Mouse (Mus musculus): ENCODE measurements around the gene Nudt9. TPM values are rescaled to one million over a fixed set of nuclear protein-coding genes. Genes with fewer than 3 reads are reported as not detected.
A peak's percentile ranks its signal among the peaks of the same experiment; 100 is the strongest.

The Nudt9 gene
- polyA plus RNA-seq, 1 experiment = not detected

DNA sequence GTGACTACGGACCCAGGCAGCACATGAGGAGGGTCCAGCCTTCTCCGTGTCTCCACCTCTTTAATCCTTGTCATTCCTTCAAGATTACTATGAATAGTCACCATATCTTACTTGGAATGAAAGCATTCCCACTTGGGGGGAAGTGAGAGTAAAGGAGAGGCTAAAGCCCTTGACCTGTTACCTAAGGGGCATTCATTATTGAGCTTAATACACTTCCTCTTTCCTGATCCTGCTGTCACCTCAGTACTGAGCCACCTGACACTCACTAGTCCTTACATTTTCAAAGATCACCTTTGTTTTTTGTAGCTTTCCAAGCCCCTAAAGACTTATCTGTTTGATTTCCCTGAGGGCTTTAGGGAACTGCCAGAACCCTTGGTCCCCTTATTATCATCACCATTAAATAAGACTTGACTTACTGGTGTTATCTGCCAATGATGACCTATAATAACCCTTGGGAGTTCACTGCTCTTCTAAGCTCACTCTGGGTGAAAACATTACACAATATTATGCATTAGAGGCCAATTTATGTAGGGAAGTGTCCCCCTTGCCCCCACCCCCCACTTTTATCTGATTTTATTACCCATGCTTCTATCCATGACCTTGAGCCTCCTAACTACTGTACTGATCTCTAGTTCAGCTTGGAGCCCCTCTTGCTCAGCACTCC, 13.5 kb upstream of the Nudt9 start:
- H3K27ac ChIP-seq (ENCODE audit: insufficient read depth, low read depth, low read length) = no peak overlapping the region
- WGBS = 82% methylated on average over 2 of the region's 2 CpGs
- no peaks in the 10 kb centered on the region for H3K4me1 ChIP-seq (ENCODE audit: control insufficient read depth, insufficient read depth, low read length)
- no peak for TF ChIP-seq POLR2A (IDR thresholded peaks at IDR 0.05; ENCODE audit: insufficient read depth, low read depth, low read length)
- TF ChIP-seq CTCF (IDR thresholded peaks at IDR 0.05; ENCODE audit: insufficient read depth, low read depth, low read length) = no peak
- H3K4me3 ChIP-seq (ENCODE audit: insufficient read depth, low read depth, low read length) = no peak overlapping the region

DNA sequence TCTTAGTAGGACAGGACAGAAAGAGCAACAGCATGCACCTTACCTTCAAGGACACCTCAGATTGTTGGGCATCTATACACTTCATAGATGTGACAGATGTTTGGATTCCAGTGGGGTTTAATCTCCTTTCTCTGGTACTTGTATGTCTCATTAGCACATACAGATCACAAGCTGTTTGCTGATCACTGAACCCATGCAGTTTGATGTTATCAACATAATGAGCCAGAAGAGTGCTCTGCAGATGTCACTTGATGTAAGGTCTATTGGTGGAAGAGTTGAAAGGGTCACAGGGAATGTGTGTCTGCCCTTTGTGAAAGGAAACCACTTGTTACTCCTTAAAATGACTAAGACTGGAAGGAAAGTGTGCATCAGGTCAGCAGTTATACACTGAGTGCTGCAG, 11.0 kb upstream of the Nudt9 start:
- no peak for TF ChIP-seq CTCF (IDR thresholded peaks at IDR 0.05; ENCODE audit: insufficient read depth, low read depth, low read length)
- no peak for TF ChIP-seq POLR2A (IDR thresholded peaks at IDR 0.05; ENCODE audit: insufficient read depth, low read depth, low read length)
- no peaks in the 10 kb centered on the region for H3K4me1 ChIP-seq (ENCODE audit: control insufficient read depth, insufficient read depth, low read length)
- no peak overlapping the region for H3K4me3 ChIP-seq (ENCODE audit: insufficient read depth, low read depth, low read length)
- H3K27ac ChIP-seq (ENCODE audit: insufficient read depth, low read depth, low read length) = no peak overlapping the region

DNA sequence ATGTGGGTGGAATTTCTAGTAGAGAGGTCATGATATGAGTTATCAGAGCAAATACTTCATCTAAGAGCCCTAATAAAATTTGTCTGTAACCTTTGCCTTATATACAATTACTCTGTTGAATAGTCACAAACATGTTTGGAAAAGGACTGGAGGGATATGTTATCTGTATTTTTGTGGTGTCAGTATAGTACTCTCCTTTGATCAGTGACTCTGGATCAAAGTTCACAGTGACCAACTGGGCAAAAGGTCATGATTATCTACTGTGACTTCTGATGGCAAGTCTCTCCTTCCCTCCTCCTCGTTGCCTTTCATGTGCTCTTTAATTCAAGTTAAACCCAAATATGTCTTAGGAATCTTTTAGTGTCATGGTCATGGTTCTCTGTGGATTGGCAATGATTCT, 10.3 kb upstream of the Nudt9 start:
- no peaks in the 10 kb centered on the region for H3K4me1 ChIP-seq (ENCODE audit: control insufficient read depth, insufficient read depth, low read length)
- 60% methylated on average over 1 of the region's 1 CpGs for WGBS
- no peak overlapping the region for H3K4me3 ChIP-seq (ENCODE audit: insufficient read depth, low read depth, low read length)
- no peak overlapping the region for H3K27ac ChIP-seq (ENCODE audit: insufficient read depth, low read depth, low read length)
- TF ChIP-seq POLR2A (IDR thresholded peaks at IDR 0.05; ENCODE audit: insufficient read depth, low read depth, low read length) = no peak
- TF ChIP-seq CTCF (IDR thresholded peaks at IDR 0.05; ENCODE audit: insufficient read depth, low read depth, low read length) = no peak

DNA sequence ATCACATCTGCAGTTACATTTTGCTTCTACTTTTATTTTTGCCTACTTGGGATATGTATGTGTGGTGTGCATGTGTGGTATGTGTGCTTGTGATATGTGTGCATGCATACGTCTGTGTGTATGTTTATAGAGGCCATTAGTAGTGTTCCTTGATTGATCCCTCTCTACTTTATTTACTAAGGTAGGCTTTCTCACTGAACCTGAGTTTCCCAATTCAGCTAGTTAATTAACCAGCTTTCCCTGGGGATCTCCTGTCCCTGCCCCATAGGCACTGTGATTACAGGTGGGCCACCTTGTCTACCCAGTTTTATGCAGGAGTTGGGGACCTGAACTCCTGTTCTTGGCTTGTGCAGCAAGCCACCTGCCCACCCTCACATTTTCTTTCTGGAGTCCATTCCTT, 9.4 kb upstream of the Nudt9 start:
- H3K4me1 ChIP-seq (ENCODE audit: control insufficient read depth, insufficient read depth, low read length) = no peaks in the 10 kb centered on the region
- H3K4me3 ChIP-seq (ENCODE audit: insufficient read depth, low read depth, low read length) = no peak overlapping the region
- TF ChIP-seq CTCF (IDR thresholded peaks at IDR 0.05; ENCODE audit: insufficient read depth, low read depth, low read length) (no peak), POLR2A (IDR thresholded peaks at IDR 0.05; ENCODE audit: insufficient read depth, low read depth, low read length) (no peak)
- WGBS = 94% methylated on average over 1 of the region's 1 CpGs
- H3K27ac ChIP-seq (ENCODE audit: insufficient read depth, low read depth, low read length) = no peak overlapping the region

DNA sequence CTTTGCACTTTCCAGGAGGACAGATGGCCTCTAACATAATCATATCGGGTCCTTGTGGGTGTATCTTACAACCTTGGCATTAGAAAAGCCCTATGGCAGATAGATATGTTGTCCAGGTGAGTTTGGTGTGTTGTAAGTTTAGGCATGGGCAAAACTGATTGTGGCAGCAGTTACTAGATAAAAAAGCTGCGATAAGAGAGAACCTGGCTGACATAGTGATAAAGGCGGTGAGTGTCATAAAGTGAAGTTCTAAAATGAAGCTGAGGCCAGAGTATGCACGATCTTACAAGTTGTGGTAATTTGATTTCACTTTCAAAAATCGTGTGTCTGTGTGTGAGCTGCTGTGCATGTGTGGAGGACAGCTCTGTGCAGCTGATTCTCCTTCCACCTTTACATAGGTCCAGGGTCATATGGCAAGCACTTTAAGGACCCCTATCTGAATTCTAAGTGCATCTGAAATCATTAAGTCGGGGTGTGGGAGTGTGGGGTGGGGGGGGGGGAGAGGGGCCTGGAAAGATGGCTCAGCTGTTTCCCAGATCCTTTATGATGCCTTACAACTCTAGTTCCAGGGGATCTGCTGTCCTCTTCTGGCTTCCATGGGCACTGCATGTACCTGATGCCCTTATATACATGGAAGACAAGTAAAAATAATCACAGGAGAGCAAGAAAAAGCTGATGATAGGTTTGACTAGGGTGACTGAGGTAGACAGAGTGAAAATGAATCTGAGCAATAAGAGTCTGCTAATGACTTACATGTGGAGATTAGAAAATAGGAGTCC, 6.8 kb upstream of the Nudt9 start:
- Histone ChIP-seq H3K4me1 (ENCODE audit: control insufficient read depth, insufficient read depth, low read length) (no peaks in the 10 kb centered on the region), H3K27ac (ENCODE audit: insufficient read depth, low read depth, low read length) (no peak overlapping the region), H3K4me3 (ENCODE audit: insufficient read depth, low read depth, low read length) (no peak overlapping the region)
- TF ChIP-seq POLR2A (IDR thresholded peaks at IDR 0.05; ENCODE audit: insufficient read depth, low read depth, low read length) (no peak), CTCF (IDR thresholded peaks at IDR 0.05; ENCODE audit: insufficient read depth, low read depth, low read length) (no peak)
- WGBS = 76% methylated on average over 6 of the region's 6 CpGs

DNA sequence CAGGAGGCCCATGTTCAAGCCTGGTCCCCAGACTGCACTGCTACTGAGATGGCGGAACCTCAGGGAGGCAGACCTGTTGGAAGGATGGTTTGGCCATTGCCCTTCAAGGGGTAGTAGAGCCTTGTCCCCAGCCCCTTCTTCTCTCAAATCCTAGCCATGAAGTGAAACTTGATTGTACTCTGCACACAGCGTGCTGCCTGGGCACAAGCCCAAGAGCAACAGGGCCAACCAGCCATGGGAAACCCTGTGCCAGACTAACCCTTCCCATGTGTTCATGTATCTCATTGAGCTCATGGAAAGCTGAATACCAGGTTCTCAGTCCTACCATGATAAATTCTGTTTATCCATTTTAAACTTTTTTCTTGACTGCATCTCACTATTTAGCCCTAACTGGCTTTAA, 3.2 kb upstream of the Nudt9 start:
- H3K4me3 ChIP-seq (ENCODE audit: insufficient read depth, low read depth, low read length) = no peak overlapping the region
- peaks cover 4% of the 10 kb centered on the region for H3K4me1 ChIP-seq (ENCODE audit: control insufficient read depth, insufficient read depth, low read length)
- 70% methylated on average over 2 of the region's 2 CpGs for WGBS
- TF ChIP-seq CTCF (IDR thresholded peaks at IDR 0.05; ENCODE audit: insufficient read depth, low read depth, low read length) (no peak), POLR2A (IDR thresholded peaks at IDR 0.05; ENCODE audit: insufficient read depth, low read depth, low read length) (no peak)
- H3K27ac ChIP-seq (ENCODE audit: insufficient read depth, low read depth, low read length) = no peak overlapping the region; the same call in 1 of the 2 replicates

DNA sequence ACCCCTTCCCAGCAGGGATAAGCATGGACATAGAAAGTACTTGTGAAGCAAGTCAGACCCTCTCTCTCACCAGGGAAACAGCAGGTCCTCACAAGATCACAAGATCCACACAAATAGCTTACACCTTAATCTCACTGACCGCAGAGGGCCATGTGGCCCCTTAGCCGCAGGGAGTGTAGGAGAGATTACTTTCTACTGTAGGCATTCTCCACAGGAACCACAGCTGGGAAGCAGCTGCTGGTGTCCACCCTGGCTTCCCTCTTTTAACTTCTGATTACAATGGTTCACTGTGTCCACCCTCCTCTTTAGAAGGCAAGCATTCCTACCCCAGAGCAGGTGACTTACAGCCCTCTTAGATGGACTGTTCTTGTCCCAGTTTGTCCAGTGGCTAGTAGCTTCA, 2.4 kb upstream of the Nudt9 start:
- Histone ChIP-seq H3K4me3 (ENCODE audit: insufficient read depth, low read depth, low read length) (no peak overlapping the region), H3K4me1 (ENCODE audit: control insufficient read depth, insufficient read depth, low read length) (peaks cover 4% of the 10 kb centered on the region), H3K27ac (ENCODE audit: insufficient read depth, low read depth, low read length) (no peak overlapping the region)
- 62% methylated on average over 2 of the region's 2 CpGs for WGBS
- TF ChIP-seq CTCF (IDR thresholded peaks at IDR 0.05; ENCODE audit: insufficient read depth, low read depth, low read length) = no peak
- TF ChIP-seq POLR2A (IDR thresholded peaks at IDR 0.05; ENCODE audit: insufficient read depth, low read depth, low read length) = no peak

DNA sequence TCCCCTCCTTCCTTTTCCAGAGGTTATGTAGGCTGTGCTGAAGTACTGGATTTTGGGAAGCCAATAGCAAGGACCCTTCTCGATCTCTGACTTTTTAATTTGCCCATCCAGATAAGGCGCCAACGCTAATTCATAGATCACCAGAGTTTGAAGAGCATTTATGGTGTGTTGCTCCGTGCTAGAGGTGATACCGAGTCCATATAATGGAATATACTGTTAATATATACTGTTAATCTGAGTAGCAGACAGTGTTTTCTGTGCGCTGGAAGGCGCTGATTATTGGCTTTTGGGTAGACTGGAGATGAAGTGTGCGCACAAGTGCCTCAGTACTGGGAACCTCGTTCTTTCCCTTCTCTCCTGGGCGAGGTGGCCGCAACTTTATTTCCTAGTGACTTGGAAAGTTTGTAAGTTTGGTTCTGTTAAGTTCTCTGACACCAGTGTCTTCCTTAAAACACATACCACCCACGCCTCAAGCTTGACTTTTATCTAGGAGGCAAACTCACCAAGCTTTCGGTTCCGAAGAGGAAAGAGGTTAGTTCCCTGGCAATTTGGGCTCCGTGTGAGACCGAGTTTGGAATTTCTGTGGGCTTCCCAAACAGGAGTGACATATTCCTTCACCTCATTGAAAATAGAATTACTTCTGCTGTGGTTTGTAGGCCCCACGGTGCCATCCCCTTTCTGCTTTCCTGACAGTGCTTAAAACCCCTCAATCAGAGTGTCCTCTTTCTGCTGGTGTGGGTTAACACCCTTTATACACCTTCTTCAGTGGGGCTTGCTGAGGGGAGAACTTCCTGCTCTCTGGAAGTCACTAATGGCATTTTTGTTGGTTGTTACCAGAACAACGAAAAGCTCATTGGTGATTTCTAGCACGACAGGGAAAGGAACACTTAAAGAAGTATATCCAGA, 1.3 kb downstream of the Nudt9 start:
- H3K27ac ChIP-seq (ENCODE audit: insufficient read depth, low read depth, low read length) = peak overlapping the region; percentile 66
- TF ChIP-seq CTCF (IDR thresholded peaks at IDR 0.05; ENCODE audit: insufficient read depth, low read depth, low read length) = no peak
- no peak for TF ChIP-seq POLR2A (IDR thresholded peaks at IDR 0.05; ENCODE audit: insufficient read depth, low read depth, low read length)
- peak overlapping the region; percentile 90 for H3K4me3 ChIP-seq (ENCODE audit: insufficient read depth, low read depth, low read length)
- WGBS = 3% methylated on average over 19 of the region's 19 CpGs
- H3K4me1 ChIP-seq (ENCODE audit: control insufficient read depth, insufficient read depth, low read length) = peaks cover 7% of the 10 kb centered on the region
